In genomic region chr16:20323907-20324306, GRCm38 (mm10) we compare ENCODE assay signal across 24 mouse cellular contexts. TPM values are rescaled to one million over a fixed set of nuclear protein-coding genes. Genes with fewer than 3 reads are reported as not detected.
DNase-seq lines count a peak whose midpoint lies in the region; ATAC-seq and TF ChIP-seq lines count a peak whose summit lies in the region.
"Had no signal": no experiment of that assay in that cellular context is flagged by ENCODE, and none has a peak within 500 bp of the region (broad histone marks: within the 10 kb centered on the region; RNA-seq: fewer than 3 reads in every experiment).

No protein-coding gene starts in this region.

- TF ChIP-seq RAD21 in MEL (IDR thresholded peaks at IDR 0.05; ENCODE audit: low read depth, low read length): no peak

- H3K79me2 ChIP-seq in MEL (ENCODE audit: control insufficient read depth, insufficient read depth, low read length, poor library complexity): no peaks in the 10 kb centered on the region

- H3K4me1 ChIP-seq in heart, embryonic 14.5 days (ENCODE audit: control insufficient read depth in 2 of 2, insufficient read depth in 2 of 2, low read length in 2 of 2): no peaks in the 10 kb centered on the region
- H3K4me1 ChIP-seq in heart, embryonic 11.5 days (ENCODE audit: control insufficient read depth, insufficient read depth, low read length): no peaks in the 10 kb centered on the region
- peaks cover 0 to 11% of the 10 kb centered on the region in 2 experiments; a peak in 3 of 4 replicates for H3K4me1 ChIP-seq in MEL (ENCODE audit: control insufficient read depth in 1 of 2, insufficient read depth in 2 of 2, low read length in 2 of 2)
- no peaks in the 10 kb centered on the region for H3K4me1 ChIP-seq in midbrain, embryonic 13.5 days (replicated peaks)
- H3K4me1 ChIP-seq: embryonic facial prominence, embryonic 15.5 days; hindbrain, embryonic 12.5 days; neural tube, embryonic 13.5 days had no signal

- TF ChIP-seq CTCF in MEL (IDR thresholded peaks at IDR 0.05 in 2 of 3, conservative IDR thresholded peaks at IDR 0.05 in 1 of 3; ENCODE audit: control insufficient read depth in 1 of 3, insufficient read depth in 1 of 3, low read depth in 2 of 3, low read length in 3 of 3, poor library complexity in 1 of 3, severe bottlenecking in 1 of 3): no peak

- H3K27me3 ChIP-seq in heart, embryonic 14.5 days (ENCODE audit: control insufficient read depth, insufficient read depth, low read length): no peaks in the 10 kb centered on the region
- H3K27me3 ChIP-seq in heart, embryonic 11.5 days (ENCODE audit: control insufficient read depth, insufficient read depth, low read length): no peaks in the 10 kb centered on the region
- H3K27me3 ChIP-seq in MEL (ENCODE audit: control insufficient read depth in 1 of 2, insufficient read depth in 2 of 2, low read length in 2 of 2): no peaks in the 10 kb centered on the region
- no peaks in the 10 kb centered on the region for H3K27me3 ChIP-seq in midbrain, embryonic 13.5 days
- H3K27me3 ChIP-seq: embryonic facial prominence, embryonic 15.5 days; hindbrain, embryonic 12.5 days; neural tube, embryonic 13.5 days had no signal

- peak; percentile 20 for DNase-seq in MEL (ENCODE audit: low read depth, low spot score)
- DNase-seq in spleen, adult 12 weeks (ENCODE audit: low spot score): no peak
- no peak for DNase-seq in urinary bladder, adult 2 months (ENCODE audit: low spot score)
- DNase-seq: adrenal gland, postnatal 14 days; cerebellum, adult 11-12 months; cerebellum, postnatal 36 days; kidney, adult 18-20 months; kidney, postnatal 14 days; left cerebral cortex, postnatal 4 days; liver; thymus, postnatal 36 days had no signal

- TF ChIP-seq POLR2A in MEL (IDR thresholded peaks at IDR 0.05; ENCODE audit: control insufficient read depth in 1 of 2, insufficient read depth in 1 of 2, low read depth in 1 of 2, low read length in 2 of 2, poor library complexity in 1 of 2): no peak

- H3K27ac ChIP-seq in heart, embryonic 14.5 days (replicated peaks in 1 of 2; ENCODE audit: control insufficient read depth in 1 of 2, insufficient read depth in 1 of 2, low read depth in 2 of 2, low read length in 2 of 2): peak overlapping the region in 1 of 2 experiments; percentile 8; a peak in 1 of 4 replicates
- no peak overlapping the region for H3K27ac ChIP-seq in heart, embryonic 11.5 days (ENCODE audit: low read depth, low read length)
- no peak overlapping the region; the same call in 1 of the 2 replicates for H3K27ac ChIP-seq in MEL (ENCODE audit: control insufficient read depth, low read depth, low read length)
- H3K27ac ChIP-seq in midbrain, embryonic 13.5 days: no peak overlapping the region
- H3K27ac ChIP-seq: embryonic facial prominence, embryonic 15.5 days; hindbrain, embryonic 12.5 days; left cerebral cortex, adult 2 months; neural tube, embryonic 13.5 days had no signal

- no peak overlapping the region for H3K9ac ChIP-seq in heart, embryonic 14.5 days (ENCODE audit: low read length)
- H3K9ac ChIP-seq in heart, embryonic 11.5 days (ENCODE audit: low read depth, low read length): no peak overlapping the region
- peak overlapping the region; percentile 33; the same call in 1 of the 2 replicates for H3K9ac ChIP-seq in MEL (ENCODE audit: control insufficient read depth, low read depth, low read length, poor library complexity, severe bottlenecking)
- no peak overlapping the region for H3K9ac ChIP-seq in midbrain, embryonic 13.5 days (replicated peaks)
- H3K9ac ChIP-seq: embryonic facial prominence, embryonic 15.5 days; hindbrain, embryonic 12.5 days; neural tube, embryonic 13.5 days had no signal

- H3K36me3 ChIP-seq in heart, embryonic 14.5 days (ENCODE audit: control insufficient read depth, insufficient read depth, low read length): peaks cover 5% of the 10 kb centered on the region; the same call in 1 of the 2 replicates
- no peaks in the 10 kb centered on the region for H3K36me3 ChIP-seq in heart, embryonic 11.5 days (ENCODE audit: control insufficient read depth, insufficient read depth, low read length)
- peaks cover 0 to 12% of the 10 kb centered on the region in 2 experiments; a peak in 2 of 4 replicates for H3K36me3 ChIP-seq in MEL (ENCODE audit: control insufficient read depth in 1 of 2, insufficient read depth in 2 of 2, low read length in 2 of 2)
- H3K36me3 ChIP-seq in midbrain, embryonic 13.5 days: peaks cover 8% of the 10 kb centered on the region
- H3K36me3 ChIP-seq: embryonic facial prominence, embryonic 15.5 days; hindbrain, embryonic 12.5 days had no signal

- 57% methylated on average over 5 of the region's 5 CpGs for WGBS in heart, embryonic 14.5 days
- 60% methylated on average over 5 of the region's 5 CpGs for WGBS in heart, embryonic 11.5 days (ENCODE audit: insufficient replicate concordance)
- 81% methylated on average over 5 of the region's 5 CpGs for WGBS in midbrain, embryonic 13.5 days

- no peak overlapping the region for H3K4me2 ChIP-seq in heart, embryonic 14.5 days (ENCODE audit: low read length)
- no peak overlapping the region for H3K4me2 ChIP-seq in heart, embryonic 11.5 days
- H3K4me2 ChIP-seq in midbrain, embryonic 13.5 days (replicated peaks): no peak overlapping the region
- H3K4me2 ChIP-seq: embryonic facial prominence, embryonic 15.5 days; hindbrain, embryonic 12.5 days; neural tube, embryonic 13.5 days had no signal

- H3K4me3 ChIP-seq in heart, embryonic 14.5 days (ENCODE audit: control insufficient read depth in 1 of 2, insufficient read depth in 1 of 2, low read depth in 1 of 2, low read length in 2 of 2): no peak overlapping the region
- H3K4me3 ChIP-seq in heart, embryonic 11.5 days (ENCODE audit: low read depth, low read length): no peak overlapping the region
- H3K4me3 ChIP-seq in MEL (ENCODE audit: control insufficient read depth in 1 of 2, insufficient read depth in 1 of 2, low read depth in 2 of 2, low read length in 2 of 2): no peak overlapping the region
- H3K4me3 ChIP-seq in midbrain, embryonic 13.5 days (replicated peaks): no peak overlapping the region
- H3K4me3 ChIP-seq: embryonic facial prominence, embryonic 15.5 days; hindbrain, embryonic 12.5 days; left cerebral cortex, adult 2 months; neural tube, embryonic 13.5 days had no signal

- H3K9me3 ChIP-seq in heart, embryonic 14.5 days (ENCODE audit: control insufficient read depth, low read length): no peaks in the 10 kb centered on the region
- H3K9me3 ChIP-seq in heart, embryonic 11.5 days (replicated peaks; ENCODE audit: control insufficient read depth, low read length): no peaks in the 10 kb centered on the region
- H3K9me3 ChIP-seq in MEL (replicated peaks; ENCODE audit: insufficient read depth, low read length): no peaks in the 10 kb centered on the region
- no peaks in the 10 kb centered on the region for H3K9me3 ChIP-seq in midbrain, embryonic 13.5 days
- H3K9me3 ChIP-seq: embryonic facial prominence, embryonic 15.5 days; hindbrain, embryonic 12.5 days; neural tube, embryonic 13.5 days had no signal

- no peak for TF ChIP-seq EP300 in MEL (IDR thresholded peaks at IDR 0.05; ENCODE audit: low read depth in 1 of 2, low read length in 2 of 2)

- ATAC-seq in heart, embryonic 14.5 days (ENCODE audit: insufficient number of reproducible peaks, insufficient read depth, low FRiP score, low read depth): peak; percentile 56; the same call in 1 of the 2 replicates
- ATAC-seq in heart, embryonic 11.5 days (replicated peaks; ENCODE audit: insufficient number of reproducible peaks, low FRiP score, low TSS enrichment): no peak
- ATAC-seq in granulocyte monocyte progenitor cell, adult 5-6 weeks (replicated peaks; ENCODE audit: poor library complexity, severe bottlenecking): peak; percentile 72
- peak; percentile 75 for ATAC-seq in megakaryocyte progenitor cell, adult 5-6 weeks (replicated peaks; ENCODE audit: poor library complexity)
- no peak for ATAC-seq in midbrain, embryonic 13.5 days
- ATAC-seq: activated CD4-positive, CD25-positive, alpha-beta regulatory T cell, adult 4 months; forebrain, embryonic 16.5 days had no signal

TF ChIP-seq in MEL, 35 proteins besides CTCF, POLR2A, EP300 and RAD21 (continues in another document):
- TF ChIP-seq ZNF384 (IDR thresholded peaks at IDR 0.05; ENCODE audit: low read depth, low read length) (no peak), SIN3A (IDR thresholded peaks at IDR 0.05; ENCODE audit: low read length) (no peak), USF1 (IDR thresholded peaks at IDR 0.05; ENCODE audit: low read depth, low read length) (no peak), CHD2 (IDR thresholded peaks at IDR 0.05; ENCODE audit: low read length) (no peak), ETS1 (IDR thresholded peaks at IDR 0.05; ENCODE audit: low read depth, low read length) (no peak), MEF2A (IDR thresholded peaks at IDR 0.05; ENCODE audit: extremely low read depth, insufficient replicate concordance, low read depth, low read length, poor library complexity, severe bottlenecking) (no peak)

RNA-seq across cellular contexts. Expression of gene Cyp2ab1, which starts 1.3 kb away (rescaled TPM):
- not detected in 2 replicates for polyA plus RNA-seq in heart, embryonic 14.5 days (2014; fragmentation: Nextera tagmentation; extraction: Ambion mirVana)
- not detected in 2 replicates for polyA plus RNA-seq in heart, embryonic 11.5 days (2014; fragmentation: Nextera tagmentation; extraction: Ambion mirVana)
- total RNA-seq in MEL (2012; rRNA removed): not detected in 2 replicates
- polyA plus RNA-seq in MEL (2012; ENCODE audit: insufficient read depth in 1 of 2, insufficient read length in 2 of 2, low read depth in 1 of 2, low replicate concordance in 2 of 2, missing spikeins in 1 of 2): not detected
- total RNA-seq in granulocyte monocyte progenitor cell, adult 5-6 weeks (2014; fragmentation: Nextera tagmentation): 2.2 TPM in 1 of 2 replicates, not detected in the other
- total RNA-seq in granulocyte monocyte progenitor cell, adult 5-6 weeks (2017): 0.26 TPM in 1 of 2 replicates, not detected in the other
- 0.05 and 0.78 TPM in 2 replicates for total RNA-seq in megakaryocyte progenitor cell, adult 5-6 weeks (2015)
- total RNA-seq in megakaryocyte progenitor cell, adult 5-6 weeks (2017): not detected in 2 replicates
- polyA plus RNA-seq in urinary bladder, adult 2 months (2012; rRNA removed): 0.41 and 0.62 TPM in 2 replicates
- polyA plus RNA-seq in midbrain, embryonic 13.5 days (2015; fragmentation: Nextera tagmentation; extraction: Ambion mirVana): not detected in 2 replicates
- total RNA-seq: left cerebral cortex, adult 2 months; left cerebral cortex, postnatal 4 days had no signal
- polyA plus RNA-seq: activated CD4-positive, CD25-positive, alpha-beta regulatory T cell, adult 4 months; forebrain, embryonic 16.5 days; hindbrain, embryonic 12.5 days; liver, embryonic 16.5 days; neural tube, embryonic 13.5 days; stomach, embryonic 14.5 days had no signal

RNA-seq across cellular contexts. Expression of gene Parl, which starts 21.7 kb away (rescaled TPM):
- polyA plus RNA-seq in heart, embryonic 14.5 days (2014; fragmentation: Nextera tagmentation; extraction: Ambion mirVana): 65.8 and 70.9 TPM in 2 replicates
- 78.0 and 79.7 TPM in 2 replicates for polyA plus RNA-seq in heart, embryonic 11.5 days (2014; fragmentation: Nextera tagmentation; extraction: Ambion mirVana)
- 65.7 and 79.2 TPM in 2 replicates for total RNA-seq in MEL (2012; rRNA removed)
- polyA plus RNA-seq in MEL (2012; ENCODE audit: insufficient read depth in 1 of 2, insufficient read length in 2 of 2, low read depth in 1 of 2, low replicate concordance in 2 of 2, missing spikeins in 1 of 2): 100 to 1,000 TPM; 126 to 241 TPM
- total RNA-seq in granulocyte monocyte progenitor cell, adult 5-6 weeks (2014; fragmentation: Nextera tagmentation): 144 and 145 TPM in 2 replicates
- 180 and 240 TPM in 2 replicates for total RNA-seq in granulocyte monocyte progenitor cell, adult 5-6 weeks (2017)
- total RNA-seq in megakaryocyte progenitor cell, adult 5-6 weeks (2015): 161 and 168 TPM in 2 replicates
- total RNA-seq in megakaryocyte progenitor cell, adult 5-6 weeks (2017): 264 and 277 TPM in 2 replicates
- 70.4 and 71.6 TPM in 2 replicates for polyA plus RNA-seq in urinary bladder, adult 2 months (2012; rRNA removed)
- 81.1 and 88.7 TPM in 2 replicates for polyA plus RNA-seq in midbrain, embryonic 13.5 days (2015; fragmentation: Nextera tagmentation; extraction: Ambion mirVana)

Comparison
In these comparisons a context has a peak if more than half of its experiments do, and no peak if none do; other contexts are left out.
1. ATAC-seq: peak in heart, embryonic 14.5 days (single experiment), granulocyte monocyte progenitor cell, adult 5-6 weeks (single experiment) and megakaryocyte progenitor cell, adult 5-6 weeks (single experiment); none in heart, embryonic 11.5 days (single experiment) and midbrain, embryonic 13.5 days (single experiment).